Mouse (Mus musculus): ENCODE data around the gene Mtcl1. TPM values are rescaled to one million over a fixed set of nuclear protein-coding genes. Genes with fewer than 3 reads are reported as not detected.

The Mtcl1 gene
- total and polyA plus RNA-seq, 3 experiments, result not detected

GRCm38 (mm10) chr17:66364525-66365292 lies 84.8 kb downstream of the Mtcl1 start:
- dilution Hi-C loops (cut with MboI; ENCODE audit: extremely low pct_ligation_motif_present, extremely low pct_unique_long_range_greater_than_20kb, low sequenced_read_pairs) (no loop called here), in situ Hi-C loops (cut with MboI; ENCODE audit: low pct_ligation_motif_present, low pct_unique_long_range_greater_than_20kb, low sequenced_read_pairs) (no loop called here)
- DNase-seq (ENCODE audit: extremely low read depth), result no peak
- Histone ChIP-seq H3K9ac (ENCODE audit: insufficient read depth, low read depth) (no peak overlapping the region), H3K9me3 (replicated peaks; ENCODE audit: low read length) (peaks cover 64% of the 10 kb centered on the region), H3K4me1 (ENCODE audit: control insufficient read depth in 1 of 2, insufficient read depth in 2 of 2) (no peaks in the 10 kb centered on the region), H3K36me3 (replicated peaks in 1 of 2; ENCODE audit: control insufficient read depth in 1 of 2, insufficient read depth in 1 of 2, low read length in 1 of 2) (no peaks in the 10 kb centered on the region), H3K4me3 (replicated peaks in 1 of 3; ENCODE audit: low read depth in 2 of 3, low read length in 2 of 3, poor library complexity in 1 of 3) (no peak overlapping the region), H3K27ac (ENCODE audit: insufficient read depth, low read depth) (no peak overlapping the region), H3K79me2 (replicated peaks; ENCODE audit: control insufficient read depth, extremely low read depth, insufficient read depth, poor library complexity, severe bottlenecking) (no peaks in the 10 kb centered on the region), H3K27me3 (replicated peaks) (no peaks in the 10 kb centered on the region), H3K4me2 (ENCODE audit: insufficient read depth, low read depth, poor library complexity, severe bottlenecking) (no peak overlapping the region)
- TF ChIP-seq MAX (IDR thresholded peaks at IDR 0.05; ENCODE audit: low read length) (no peak), RAD21 (IDR thresholded peaks at IDR 0.05; ENCODE audit: low read depth, low read length) (no peak), JUN (IDR thresholded peaks at IDR 0.05; ENCODE audit: insufficient read depth, low read depth, low read length) (no peak), JUND (conservative IDR thresholded peaks at IDR 0.05; ENCODE audit: low read depth, low read length) (no peak), ELF1 (IDR thresholded peaks at IDR 0.05; ENCODE audit: low read depth, low read length) (no peak), MXI1 (IDR thresholded peaks at IDR 0.05; ENCODE audit: low read depth, low read length) (no peak), E2F4 (IDR thresholded peaks at IDR 0.05; ENCODE audit: insufficient replicate concordance, low read depth, low read length) (no peak), TBP (conservative IDR thresholded peaks at IDR 0.05; ENCODE audit: low read depth, low read length) (no peak), GABPA (IDR thresholded peaks at IDR 0.05; ENCODE audit: insufficient replicate concordance, low read depth, low read length) (no peak), IRF4 (IDR thresholded peaks at IDR 0.05; ENCODE audit: low read depth, low read length) (no peak), EP300 (IDR thresholded peaks at IDR 0.05; ENCODE audit: low read length) (no peak), RCOR1 (conservative IDR thresholded peaks at IDR 0.05; ENCODE audit: low read depth, low read length) (no peak), BHLHE40 (IDR thresholded peaks at IDR 0.05; ENCODE audit: low read depth, low read length) (no peak), ZC3H11A (IDR thresholded peaks at IDR 0.05; ENCODE audit: low read depth, low read length) (no peak), SIN3A (IDR thresholded peaks at IDR 0.05; ENCODE audit: low read length) (no peak)

GRCm38 (mm10) chr17:66363852-66364524 lies 85.6 kb downstream of the Mtcl1 start:
- Histone ChIP-seq H3K79me2 (replicated peaks; ENCODE audit: control insufficient read depth, extremely low read depth, insufficient read depth, poor library complexity, severe bottlenecking) (no peaks in the 10 kb centered on the region), H3K4me2 (ENCODE audit: insufficient read depth, low read depth, poor library complexity, severe bottlenecking) (no peak overlapping the region), H3K27me3 (replicated peaks) (no peaks in the 10 kb centered on the region), H3K9me3 (replicated peaks; ENCODE audit: low read length) (peaks cover 62% of the 10 kb centered on the region), H3K27ac (ENCODE audit: insufficient read depth, low read depth) (no peak overlapping the region), H3K36me3 (replicated peaks in 1 of 2; ENCODE audit: control insufficient read depth in 1 of 2, insufficient read depth in 1 of 2, low read length in 1 of 2) (no peaks in the 10 kb centered on the region), H3K4me3 (replicated peaks in 1 of 3; ENCODE audit: low read depth in 2 of 3, low read length in 2 of 3, poor library complexity in 1 of 3) (no peak overlapping the region), H3K4me1 (ENCODE audit: control insufficient read depth in 1 of 2, insufficient read depth in 2 of 2) (no peaks in the 10 kb centered on the region), H3K9ac (ENCODE audit: insufficient read depth, low read depth) (no peak overlapping the region)
- TF ChIP-seq RAD21 (IDR thresholded peaks at IDR 0.05; ENCODE audit: low read depth, low read length), result no peak
- no peak for TF ChIP-seq ELF1 (IDR thresholded peaks at IDR 0.05; ENCODE audit: low read depth, low read length)
- no peak for TF ChIP-seq GABPA (IDR thresholded peaks at IDR 0.05; ENCODE audit: insufficient replicate concordance, low read depth, low read length)
- TF ChIP-seq E2F4 (IDR thresholded peaks at IDR 0.05; ENCODE audit: insufficient replicate concordance, low read depth, low read length), result no peak
- TF ChIP-seq IRF4 (IDR thresholded peaks at IDR 0.05; ENCODE audit: low read depth, low read length), result no peak
- TF ChIP-seq SMC3 (IDR thresholded peaks at IDR 0.05; ENCODE audit: low read depth, low read length), result no peak
- no peak for TF ChIP-seq TBP (conservative IDR thresholded peaks at IDR 0.05; ENCODE audit: low read depth, low read length)
- no peak for TF ChIP-seq ZNF384 (IDR thresholded peaks at IDR 0.05; ENCODE audit: low read depth, low read length)
- TF ChIP-seq HCFC1 (IDR thresholded peaks at IDR 0.05; ENCODE audit: low read depth, low read length), result no peak
- TF ChIP-seq JUND (conservative IDR thresholded peaks at IDR 0.05; ENCODE audit: low read depth, low read length), result no peak
- no peak for TF ChIP-seq MYC (IDR thresholded peaks at IDR 0.05; ENCODE audit: low read depth, low read length)
- TF ChIP-seq POLR2AphosphoS2 (IDR thresholded peaks at IDR 0.05; ENCODE audit: low read depth, low read length), result no peak
- TF ChIP-seq KAT2A (IDR thresholded peaks at IDR 0.05; ENCODE audit: insufficient replicate concordance, low read length), result no peak
- TF ChIP-seq BHLHE40 (IDR thresholded peaks at IDR 0.05; ENCODE audit: low read depth, low read length), result no peak
- dilution Hi-C loops (cut with MboI; ENCODE audit: extremely low pct_ligation_motif_present, extremely low pct_unique_long_range_greater_than_20kb, low sequenced_read_pairs) (no loop called here), in situ Hi-C loops (cut with MboI; ENCODE audit: low pct_ligation_motif_present, low pct_unique_long_range_greater_than_20kb, low sequenced_read_pairs) (no loop called here)
- no peak for DNase-seq (ENCODE audit: extremely low read depth)

Data from CH12.LX (cell line).